Mouse (Mus musculus) left cerebral cortex, postnatal 14 days (tissue): ENCODE data around the gene Tpp1. TPM values are rescaled to one million over a fixed set of nuclear protein-coding genes. Genes with fewer than 3 reads are reported as not detected.

Source experiments
- DNase-seq, 2 experiments: peaks; one replicate each; pipeline ENCODE4 v3.0.0; 2021 to 2022; ENCODE audit warnings: low spot score in 2 of 2, mixed read lengths in 1 of 2
- intact Hi-C: fragments of 180-260 bp; cut with DNase I; formaldehyde crosslinking; loops from one replicate; pipeline ENCODE4 v1.15.1; 2025
- long read RNA-seq, 2 experiments: library from polyadenylated mRNA; stranded (forward); transcript quantifications; one replicate each; pipeline ENCODE4 v2.0.0; 2021
- total RNA-seq, 2 experiments: library from RNA; stranded (reverse); gene quantifications; 2 replicates each; pipeline ENCODE4 v1.2.3; 2021

Gene Tpp1
- total RNA-seq: 10 to 100 TPM; 43.8 to 46.5 TPM
- long read RNA-seq, experiment 1, transcript Tpp1-201 (13 exons, 3,558 nt): major isoform, 20 of 45 reads
- long read RNA-seq, experiment 1, partial matches to known transcripts: 20 of 45 reads
- long read RNA-seq, experiment 1, other reads (novel, unspliced or antisense): 5 of 45 reads
- long read RNA-seq, experiment 2, transcript Tpp1-201 (13 exons, 3,558 nt): major isoform, 15 of 36 reads
- long read RNA-seq, experiment 2, partial matches to known transcripts: 15 of 36 reads
- long read RNA-seq, experiment 2, other reads (novel, unspliced or antisense): 6 of 36 reads

DNA sequence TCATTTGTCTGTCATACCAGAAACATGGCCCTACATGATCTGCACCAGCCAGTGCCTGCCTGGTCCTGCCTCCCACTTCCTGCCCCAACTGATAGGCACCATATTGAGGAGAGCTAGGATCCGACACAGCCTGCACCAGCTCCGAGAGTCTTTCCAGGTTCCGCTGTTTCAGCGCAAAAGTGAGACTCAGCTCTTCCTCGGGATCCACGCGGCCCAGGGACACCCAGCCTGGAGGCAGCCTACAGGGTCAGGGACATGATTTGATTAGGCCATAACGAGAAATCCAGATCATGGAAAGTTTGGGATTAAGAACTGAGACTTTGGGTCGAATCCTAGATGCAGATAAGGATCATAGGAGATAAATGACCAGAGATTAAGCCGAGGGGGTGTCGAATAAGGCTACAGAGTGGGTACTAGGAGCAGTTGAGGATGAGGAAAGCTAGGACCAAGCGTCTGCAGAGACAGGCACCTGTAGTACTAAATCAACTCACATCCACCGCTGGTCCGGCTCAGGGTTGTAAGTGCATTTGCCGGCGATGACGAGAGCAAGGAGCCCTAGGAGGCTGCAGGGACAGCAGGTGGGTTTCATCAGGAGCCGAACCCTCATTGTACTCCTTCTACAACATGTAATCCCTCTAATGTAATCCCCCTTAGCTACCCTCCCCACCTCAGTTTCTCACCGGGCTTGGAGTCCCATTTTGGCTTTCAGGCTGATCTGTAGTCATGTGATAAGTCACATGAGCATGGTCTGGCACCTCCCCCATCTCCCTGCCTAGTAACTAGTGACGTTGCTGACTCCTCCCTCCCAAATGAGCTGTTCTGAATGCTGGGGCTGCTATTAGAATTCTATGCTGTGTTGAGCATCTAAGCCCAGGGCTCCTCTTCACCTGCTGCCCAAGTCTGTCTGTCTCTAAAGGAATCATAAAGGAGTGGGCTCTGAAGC, at the start of gene Tpp1:
Gene Tpp1, minus strand, starts transcription at position 745 of the 943 bp plus-strand sequence.
- DNase-seq: peak; percentile 94 to 98
- intact Hi-C loops: loop anchor here (5.0 kb wide), 1 partner anchor 114 kb away; no protein-coding TSS in a partner anchor

DNA sequence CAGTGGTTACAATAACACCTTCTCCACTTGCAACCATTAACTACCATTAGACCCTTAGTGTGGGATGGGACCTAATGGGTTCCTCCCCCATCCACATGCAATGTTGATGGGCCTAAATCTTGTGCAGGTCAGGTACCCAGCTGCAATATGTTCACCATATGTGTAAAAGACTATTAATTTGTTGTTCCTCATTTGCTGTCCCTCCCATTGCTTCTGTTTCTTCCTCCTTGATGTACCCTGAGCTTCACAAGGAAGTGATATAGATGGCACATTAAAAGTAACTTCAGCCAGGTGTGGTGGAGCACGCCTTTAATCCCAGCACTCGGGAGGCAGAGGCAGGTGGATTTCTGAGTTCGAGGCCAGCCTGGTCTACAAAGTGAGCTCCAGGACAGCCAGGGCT, 44.9 kb upstream of the Tpp1 start:
- no peak for DNase-seq

DNA sequence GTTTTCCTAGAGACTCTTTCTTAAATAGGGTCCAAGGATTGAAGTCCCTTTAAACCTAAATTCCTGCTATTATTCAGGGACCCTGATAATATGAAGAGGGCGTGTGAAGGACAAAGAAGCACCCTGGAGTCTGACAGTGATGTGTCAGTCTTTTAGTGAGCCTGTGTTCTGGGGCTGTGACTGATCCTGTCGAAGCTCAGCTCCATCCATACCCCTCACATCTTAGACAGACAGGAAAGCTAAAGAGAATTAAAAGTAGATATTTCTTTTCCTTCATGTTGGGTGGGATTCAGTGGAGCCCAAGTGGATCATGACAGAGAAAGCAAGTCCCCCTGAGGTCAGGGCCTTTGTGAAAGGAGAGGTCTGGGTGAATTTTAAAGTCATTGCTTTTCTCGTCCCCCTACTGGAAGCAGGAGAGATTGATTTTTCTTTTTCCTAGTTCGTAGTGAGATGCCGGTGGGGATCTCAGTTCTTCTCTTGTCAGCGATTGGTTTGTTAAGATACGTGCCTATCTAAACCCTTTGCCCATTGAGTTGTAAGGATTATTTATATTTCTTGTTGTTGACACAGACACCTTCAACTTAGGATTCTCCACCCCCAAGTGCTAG, 43.8 kb upstream of the Tpp1 start:
- intact Hi-C loops: no loop called here
- no peak for DNase-seq

More for the DNA sequence above, 44.9 kb upstream of the Tpp1 start:
- intact Hi-C loops: no loop called here

DNA sequence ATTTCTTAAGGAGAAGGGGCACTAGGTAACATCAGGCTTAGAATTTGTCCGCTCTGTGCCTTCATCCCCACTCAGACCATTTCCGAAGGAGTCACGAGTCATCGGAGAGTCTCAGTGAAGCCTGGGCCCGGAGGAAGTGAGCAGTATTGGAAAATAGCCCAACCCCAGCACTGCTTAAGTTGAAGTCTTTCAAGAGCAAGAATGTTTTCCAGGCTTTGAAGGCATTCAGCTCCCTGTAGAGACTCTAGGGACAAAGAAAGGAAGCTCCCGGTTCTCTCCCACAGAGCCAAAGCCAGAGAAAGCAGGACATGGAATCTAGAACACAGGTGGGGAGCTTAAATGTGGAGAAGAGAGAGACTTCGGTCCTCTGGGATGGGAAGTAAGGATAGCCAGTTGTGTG, 41.7 kb upstream of the Tpp1 start:
- no peak for DNase-seq
- intact Hi-C loops: no loop called here

DNA sequence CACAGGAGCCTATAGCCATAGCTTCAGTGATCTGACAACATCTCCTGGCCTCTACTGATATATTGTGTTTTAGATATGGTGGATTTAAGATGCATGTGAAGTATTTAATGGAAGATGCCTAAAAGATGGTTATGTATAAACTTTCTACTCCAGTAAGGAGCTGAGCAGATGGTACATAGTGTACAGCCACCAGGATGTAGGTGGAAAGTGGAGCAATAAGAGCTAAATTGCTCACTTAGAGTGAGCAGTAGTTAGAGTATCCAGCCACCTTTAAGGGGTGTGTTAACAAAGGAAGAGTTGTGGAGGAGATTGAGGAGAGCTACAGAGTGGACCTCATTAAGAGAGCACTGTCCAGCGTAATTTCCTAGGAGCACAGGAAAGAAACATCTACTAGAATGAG, 39.1 kb upstream of the Tpp1 start:
- intact Hi-C loops: no loop called here
- DNase-seq: no peak

DNA sequence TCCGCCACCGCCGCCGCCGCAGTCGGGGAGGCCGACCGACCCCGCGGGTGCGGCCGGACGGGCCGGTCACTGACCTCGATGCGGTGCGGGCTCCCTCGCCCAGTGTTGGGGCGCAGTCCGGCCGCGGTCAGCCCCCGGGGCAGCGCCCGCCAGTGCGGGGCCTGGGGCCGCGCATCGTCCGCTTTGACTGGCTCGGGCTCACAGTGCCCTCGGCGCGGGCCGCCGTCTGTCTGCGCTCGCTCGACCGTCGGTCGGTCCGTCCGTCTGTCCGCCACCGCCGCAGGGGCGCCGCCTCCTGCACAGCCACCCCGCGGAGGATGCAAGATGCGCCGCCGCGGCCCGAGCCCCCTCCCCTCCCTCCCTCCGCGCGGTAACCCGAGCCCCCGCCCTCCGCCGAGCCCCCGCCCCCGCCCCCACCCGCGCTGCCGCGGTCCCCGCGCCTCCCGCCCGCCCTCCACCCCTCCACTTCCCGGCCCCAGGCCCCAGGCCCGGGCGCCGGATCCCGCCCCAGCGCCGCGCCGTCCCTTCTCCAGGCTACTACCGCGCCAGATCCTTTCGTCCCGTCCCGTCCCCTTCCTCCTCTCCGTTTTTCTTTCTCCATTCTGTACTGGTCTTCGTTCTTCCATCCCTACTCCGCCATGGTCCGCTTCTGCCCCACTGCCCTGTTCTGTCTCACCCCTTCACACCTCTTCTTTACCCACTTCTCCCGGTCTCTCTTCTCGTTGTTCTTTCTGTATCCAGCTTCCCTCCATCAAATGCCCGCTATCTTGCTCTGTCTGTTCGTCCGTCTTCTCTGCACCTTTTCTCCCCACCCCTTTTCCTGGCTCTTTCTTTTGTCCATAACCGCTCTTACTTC, 35.5 kb upstream of the Tpp1 start, which contains the start of gene Dchs1:
Gene Dchs1, minus strand, starts transcription at position 370 of the 856 bp plus-strand sequence.
- intact Hi-C loops: no loop called here
- no peak for DNase-seq

DNA sequence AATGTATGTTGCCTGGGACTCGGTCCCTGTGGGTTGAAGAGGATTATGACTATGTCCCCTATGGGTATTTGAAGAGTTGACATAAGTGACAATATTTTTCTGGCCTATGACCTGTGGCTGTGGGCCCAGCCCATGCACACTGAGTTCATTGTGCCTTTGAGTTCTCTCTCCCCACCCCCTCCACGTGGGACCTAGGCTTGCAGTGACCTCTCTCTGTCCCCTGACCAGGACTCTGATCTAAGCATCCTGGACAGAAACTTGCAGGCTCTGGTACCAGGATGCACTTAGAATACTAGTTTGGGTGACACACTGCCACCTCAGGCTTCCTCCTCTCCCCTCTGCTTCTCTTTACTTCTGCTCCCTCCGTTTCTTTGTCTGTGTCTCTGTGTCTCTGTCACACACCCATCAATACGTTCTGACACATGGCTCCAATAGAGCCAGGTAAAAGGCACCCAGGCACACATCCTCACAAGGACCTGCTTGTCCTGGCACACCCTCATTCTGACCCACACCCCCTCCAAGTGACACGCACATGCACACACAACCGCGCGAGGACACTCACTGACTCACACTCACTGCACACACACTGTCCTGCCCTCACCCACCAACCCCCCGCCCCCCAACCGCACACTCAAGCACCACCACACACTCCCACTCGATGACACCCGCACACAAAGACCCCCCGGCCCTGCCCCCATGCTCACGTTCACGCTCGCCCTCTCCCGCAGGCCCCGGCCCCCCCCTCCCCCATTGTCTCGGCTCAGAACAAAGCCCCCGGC, 34.7 kb upstream of the Tpp1 start:
- intact Hi-C loops: no loop called here
- no peak for DNase-seq

DNA sequence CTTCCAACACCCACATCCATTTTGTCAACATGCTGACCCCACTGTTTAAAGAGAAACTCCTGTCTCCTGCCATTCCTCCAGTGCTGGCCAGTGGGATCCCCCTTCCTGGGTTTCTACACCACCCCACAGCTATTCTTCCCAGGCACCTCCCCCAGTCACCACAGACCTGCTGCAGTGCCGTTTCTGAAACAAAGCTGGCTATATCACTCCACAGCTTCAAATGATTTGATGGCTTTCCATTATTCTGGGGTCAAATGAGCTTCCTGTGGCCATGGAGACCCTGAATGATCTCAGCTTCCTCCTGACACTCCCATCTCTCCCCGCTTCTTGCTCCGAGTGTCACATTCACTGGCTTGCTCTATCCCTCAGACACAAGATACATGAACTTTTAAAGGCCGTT, 32.5 kb upstream of the Tpp1 start:
- DNase-seq: no peak
- intact Hi-C loops: no loop called here

DNA sequence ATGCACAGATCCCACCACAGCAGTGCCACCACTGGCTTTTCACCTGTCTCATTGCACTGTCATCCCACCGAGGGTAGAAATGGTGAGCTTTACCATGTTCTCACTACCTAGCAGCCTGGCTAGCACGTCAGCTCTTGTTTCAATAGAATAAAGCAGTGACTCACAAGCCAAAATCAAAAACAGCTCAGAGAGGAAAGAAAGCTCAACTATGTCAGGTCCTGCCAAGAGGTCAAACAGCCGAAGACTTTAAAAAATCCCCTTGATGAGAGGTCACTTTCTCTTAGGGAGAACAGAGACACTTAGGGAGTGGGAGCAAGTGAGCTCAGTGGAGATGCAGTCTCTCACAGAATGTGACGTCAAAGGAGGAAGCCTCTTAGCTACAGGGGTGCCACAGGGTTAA, 31.8 kb upstream of the Tpp1 start:
- DNase-seq: no peak

DNA sequence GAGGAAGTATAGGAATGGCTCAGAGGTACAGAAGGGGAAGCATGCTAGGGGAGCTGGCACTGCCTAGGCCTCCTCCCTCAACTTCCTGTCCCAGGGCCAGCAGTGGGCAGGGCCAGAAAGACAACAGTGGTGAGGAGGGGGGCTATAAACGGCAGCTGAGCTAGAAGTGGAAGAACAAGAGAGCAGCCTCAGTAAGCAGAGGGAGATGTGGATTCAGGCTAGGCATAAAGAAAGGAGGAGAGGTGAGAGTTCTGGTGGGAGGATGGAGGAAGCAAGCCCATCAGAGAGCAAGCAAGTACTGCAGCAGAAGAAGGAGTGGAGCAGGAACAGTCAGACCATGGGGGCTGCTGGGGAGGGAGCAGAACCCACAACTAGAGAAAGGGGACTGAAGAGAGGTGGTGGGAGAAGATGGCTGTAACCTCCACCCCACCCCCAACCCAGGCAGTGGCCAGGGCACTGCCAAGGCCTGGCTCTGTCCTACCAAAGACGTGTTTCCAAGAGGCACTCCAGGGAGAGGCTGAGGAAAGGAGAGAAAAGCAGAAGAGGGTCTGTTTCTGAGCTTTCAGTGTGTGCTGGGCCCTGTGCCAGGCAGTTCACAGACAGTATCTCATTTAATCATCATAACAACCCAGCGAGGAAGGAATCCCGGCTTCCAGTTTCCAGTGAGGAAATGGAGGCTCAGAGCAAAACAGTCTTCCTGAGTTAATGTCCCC, 26.7 kb upstream of the Tpp1 start:
- intact Hi-C loops: no loop called here
- DNase-seq: peak in 1 of 2 experiments; percentile 30

More for the DNA sequence above, 31.8 kb upstream of the Tpp1 start:
- intact Hi-C loops: no loop called here

DNA sequence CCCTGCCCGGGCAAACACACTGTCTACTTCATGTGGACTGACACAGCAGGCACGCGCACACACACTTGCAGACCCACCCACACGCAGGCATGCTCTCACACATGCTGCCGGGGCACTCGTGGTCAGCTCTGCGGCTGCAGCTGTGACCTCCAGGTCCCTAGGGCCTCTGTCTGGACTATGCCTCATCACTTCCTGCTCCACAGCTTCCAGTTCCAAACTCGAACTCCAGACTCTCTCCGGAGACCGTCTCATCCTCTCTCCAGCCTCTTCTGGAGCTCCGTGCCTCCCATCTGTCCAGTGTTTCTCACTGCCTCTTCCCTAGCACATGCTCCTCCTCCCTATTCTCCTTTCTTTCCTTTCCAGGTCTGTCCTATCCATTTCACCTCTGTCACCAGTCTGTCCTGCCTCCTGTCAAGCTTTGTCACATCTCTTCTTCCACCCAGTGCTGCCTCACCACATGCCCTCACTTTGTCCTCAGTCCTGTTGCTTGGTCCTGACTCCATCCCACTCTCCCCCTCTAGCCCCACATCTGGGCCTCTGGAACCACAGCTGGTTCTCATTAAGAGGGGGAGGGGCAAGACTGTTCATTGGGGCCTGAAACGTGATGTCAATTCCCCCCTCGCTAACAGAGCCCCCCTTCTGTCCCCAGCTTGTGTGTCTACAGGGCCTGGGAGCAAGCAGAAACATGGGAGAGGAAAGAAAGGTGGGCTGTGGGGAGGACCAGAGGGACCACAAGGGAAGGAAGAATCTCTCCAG, 25.9 kb upstream of the Tpp1 start:
- DNase-seq: no peak
- intact Hi-C loops: no loop called here

DNA sequence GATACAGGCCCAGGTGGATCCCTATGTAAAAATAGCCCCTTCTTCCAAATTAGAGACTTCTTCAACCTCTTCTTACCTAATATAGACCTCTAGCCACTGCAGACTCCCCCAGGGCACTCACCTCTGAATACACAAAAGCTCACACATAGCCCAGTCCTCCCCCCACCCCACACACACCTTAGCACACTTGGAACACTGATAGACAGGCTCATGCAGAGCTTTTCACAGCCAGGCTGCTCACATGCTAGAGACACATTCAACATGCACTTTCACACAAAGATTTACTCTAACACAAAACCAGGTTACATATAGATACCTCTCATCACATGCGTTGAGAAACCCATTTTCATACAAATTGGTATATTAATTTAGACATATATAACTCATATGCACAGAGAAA, 25.3 kb upstream of the Tpp1 start:
- intact Hi-C loops: no loop called here
- no peak for DNase-seq

DNA sequence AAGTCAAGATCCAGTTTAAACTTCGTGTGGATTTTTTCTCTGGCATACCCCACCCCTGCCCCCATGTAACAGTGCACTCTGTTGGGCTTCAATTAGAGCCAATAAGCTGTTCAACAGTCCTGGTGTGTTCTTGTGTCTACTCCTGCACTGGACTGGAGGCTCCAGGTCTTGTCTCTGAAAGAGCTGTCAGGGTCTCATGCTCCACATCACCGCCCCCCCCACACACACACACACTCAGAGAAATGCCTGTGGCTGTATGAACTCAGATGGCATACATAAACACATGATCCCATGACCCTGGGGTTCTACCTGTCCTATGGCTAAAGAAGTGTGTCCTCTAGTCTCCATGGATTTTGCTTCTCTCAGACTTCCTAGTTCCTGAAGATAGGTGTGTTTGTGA, 24.0 kb upstream of the Tpp1 start:
- intact Hi-C loops: no loop called here
- DNase-seq: no peak

DNA sequence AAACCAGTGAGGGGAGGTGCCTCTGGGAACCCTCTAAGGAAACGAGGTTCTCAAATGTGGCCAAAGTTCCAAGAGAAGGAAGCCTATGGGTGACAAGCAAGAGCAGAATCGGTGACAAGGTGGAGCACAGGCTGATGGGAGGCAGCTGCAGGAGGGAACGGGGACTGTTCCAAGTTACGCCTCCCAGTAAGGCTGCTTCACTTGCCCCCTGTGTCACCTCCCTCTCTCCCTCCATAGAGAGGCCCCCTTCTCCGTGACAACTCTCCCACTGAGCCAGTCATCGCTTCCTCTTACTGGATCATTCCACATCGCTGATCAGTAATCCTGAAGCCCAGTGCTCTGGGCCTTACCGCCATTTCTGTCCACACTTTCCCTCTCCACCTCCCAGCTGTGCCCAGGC, 22.6 kb upstream of the Tpp1 start:
- no peak for DNase-seq
- intact Hi-C loops: no loop called here

DNA sequence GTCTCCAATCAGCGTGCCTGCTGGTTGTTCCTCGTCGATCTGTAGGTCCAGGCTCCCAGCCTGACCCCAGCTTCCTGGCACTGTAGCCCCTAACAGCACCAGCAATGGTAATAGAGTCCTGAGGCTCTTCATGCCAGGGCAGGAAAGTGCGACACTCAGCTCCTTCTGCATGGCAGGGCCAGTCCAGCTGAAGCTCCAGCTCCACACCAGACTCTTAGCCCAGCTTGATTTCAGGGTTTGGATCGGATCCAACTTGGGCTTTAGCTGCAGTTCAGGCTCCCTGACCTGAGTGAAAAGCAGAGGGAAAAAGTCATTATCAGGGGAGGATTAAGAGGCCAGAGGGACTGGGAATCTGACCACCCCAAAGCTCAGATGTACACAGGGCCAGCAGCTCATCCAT, 21.0 kb upstream of the Tpp1 start:
- intact Hi-C loops: no loop called here
- no peak for DNase-seq

DNA sequence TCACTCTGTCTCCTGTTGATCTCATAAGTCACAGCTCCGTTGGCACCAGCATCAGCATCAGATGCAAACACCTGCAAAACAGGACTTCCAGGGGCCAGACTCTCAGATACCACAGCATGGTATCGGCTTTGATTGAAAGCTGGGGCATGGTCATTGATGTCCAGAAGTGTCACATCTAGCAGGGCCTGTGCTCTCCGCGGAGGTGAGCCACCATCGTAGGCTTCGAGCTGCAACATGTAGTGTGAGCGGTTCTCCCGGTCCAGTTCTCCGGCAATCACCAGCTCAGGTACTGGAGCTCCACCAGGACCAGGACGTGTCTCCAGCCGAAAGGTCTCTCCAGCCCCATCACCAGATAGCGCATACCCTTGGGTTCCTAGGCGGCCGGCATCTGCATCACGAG, 20.3 kb upstream of the Tpp1 start:
- intact Hi-C loops: no loop called here
- DNase-seq: no peak

DNA sequence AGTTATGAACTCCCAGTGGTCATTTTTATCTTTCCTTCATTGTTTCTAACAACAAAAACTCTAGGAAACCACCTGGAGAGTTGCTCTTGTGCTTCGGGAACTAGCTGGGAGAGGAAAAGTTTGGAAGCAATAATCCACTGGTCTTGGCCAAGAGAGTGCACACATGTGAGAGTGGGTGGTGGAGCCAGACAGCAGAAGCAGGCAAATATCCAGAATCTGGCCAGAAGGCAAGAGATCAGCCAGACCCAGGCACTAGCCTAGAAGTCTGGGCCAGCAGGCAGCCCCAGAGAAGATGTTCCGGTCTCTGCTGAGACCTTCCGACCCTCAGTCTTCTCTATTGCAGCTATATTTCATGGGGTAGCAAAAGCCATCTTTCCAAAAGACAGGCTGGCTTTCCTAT, 17.9 kb upstream of the Tpp1 start:
- DNase-seq: no peak
- intact Hi-C loops: loop anchor here (5.0 kb wide), 1 partner anchor 37 kb away; no protein-coding TSS in a partner anchor
